Comparison of ENCODE assay signal across 26 mouse cellular contexts in the genomic region with DNA sequence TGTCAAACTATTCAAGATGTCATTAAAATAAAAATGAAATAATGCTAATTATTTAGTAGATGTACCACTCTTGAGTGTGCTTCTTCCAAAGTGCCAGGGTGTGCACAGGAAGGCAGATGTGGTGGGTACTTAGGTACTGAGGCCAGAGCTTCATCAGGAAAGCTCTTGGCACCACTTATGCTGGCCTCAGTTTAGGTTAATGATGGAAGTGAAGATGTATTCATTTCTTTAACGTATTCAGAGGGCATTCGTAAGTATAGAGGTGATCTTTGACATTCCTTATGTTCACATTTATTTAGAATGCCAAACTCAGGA.
DNase-seq lines count a peak whose midpoint lies in the region; ATAC-seq and TF ChIP-seq lines count a peak whose summit lies in the region.
"Had no signal": no experiment of that assay in that cellular context is flagged by ENCODE, and none has a peak within 500 bp of the region (broad histone marks: within the 10 kb centered on the region; RNA-seq: fewer than 3 reads in every experiment).

No protein-coding gene starts in this region.

- peak; percentile 57 for ATAC-seq in hindbrain, embryonic 12.5 days (ENCODE audit: low FRiP score)
- no peak for ATAC-seq in hindbrain, postnatal 0 days
- ATAC-seq in neural tube, embryonic 12.5 days (ENCODE audit: low FRiP score, low read depth), result peak; percentile 31
- ATAC-seq in neural tube, embryonic 15.5 days (ENCODE audit: low FRiP score), result no peak
- peak; percentile 63 for ATAC-seq in midbrain, embryonic 16.5 days
- ATAC-seq: intestine, postnatal 0 days; lung, postnatal 0 days had no signal

- no peak for DNase-seq in hindbrain, postnatal 0 days (ENCODE audit: low spot score)
- no peak for DNase-seq in retina, embryonic 14.5 days (ENCODE audit: low spot score)
- DNase-seq: adrenal gland, postnatal 25 days; B cell, adult 2 months; cerebellum, adult 11-12 months; cerebellum, adult 9-11 months; gastrocnemius, postnatal 10 days; kidney, adult 9 months; kidney, postnatal 10 days; layer of hippocampus, postnatal 36 days; left cerebral cortex, postnatal 4 days; liver, embryonic 13.5 days; lung, adult 18-20 months; lung, postnatal 4 days; right cerebral cortex, postnatal 14 days had no signal

- TF ChIP-seq CTCF in hindbrain, postnatal 0 days (IDR thresholded peaks at IDR 0.05; ENCODE audit: low read depth), result no peak

- H3K27ac ChIP-seq in hindbrain, embryonic 12.5 days, result 0 out of 2 replicates have a peak overlapping the region, but pooled peaks have one; percentile 12
- no peak overlapping the region for H3K27ac ChIP-seq in hindbrain, postnatal 0 days
- no peak overlapping the region for H3K27ac ChIP-seq in neural tube, embryonic 12.5 days
- no peak overlapping the region for H3K27ac ChIP-seq in neural tube, embryonic 15.5 days (replicated peaks)
- no peak overlapping the region for H3K27ac ChIP-seq in midbrain, embryonic 16.5 days (ENCODE audit: low read length)
- H3K27ac ChIP-seq: embryonic facial prominence, embryonic 12.5 days; heart, embryonic 10.5 days; heart, embryonic 15.5 days; liver, embryonic 13.5 days; stomach, embryonic 15.5 days had no signal

- H3K27me3 ChIP-seq in hindbrain, embryonic 12.5 days, result no peaks in the 10 kb centered on the region
- H3K27me3 ChIP-seq in hindbrain, postnatal 0 days (ENCODE audit: insufficient read depth, low read length), result no peaks in the 10 kb centered on the region
- H3K27me3 ChIP-seq in neural tube, embryonic 12.5 days (replicated peaks), result no peaks in the 10 kb centered on the region
- H3K27me3 ChIP-seq in neural tube, embryonic 15.5 days (replicated peaks), result no peaks in the 10 kb centered on the region
- H3K27me3 ChIP-seq in midbrain, embryonic 16.5 days (ENCODE audit: control insufficient read depth, insufficient read depth, low read depth, low read length), result no peaks in the 10 kb centered on the region
- H3K27me3 ChIP-seq: embryonic facial prominence, embryonic 12.5 days; heart, embryonic 15.5 days; liver, embryonic 13.5 days; stomach, embryonic 15.5 days had no signal

- no peak overlapping the region for H3K4me2 ChIP-seq in hindbrain, embryonic 12.5 days (replicated peaks)
- no peak overlapping the region for H3K4me2 ChIP-seq in hindbrain, postnatal 0 days (ENCODE audit: low read depth, low read length)
- H3K4me2 ChIP-seq in neural tube, embryonic 12.5 days (replicated peaks), result no peak overlapping the region
- no peak overlapping the region for H3K4me2 ChIP-seq in neural tube, embryonic 15.5 days
- H3K4me2 ChIP-seq in midbrain, embryonic 16.5 days (ENCODE audit: low read length), result no peak overlapping the region
- H3K4me2 ChIP-seq: embryonic facial prominence, embryonic 12.5 days; heart, embryonic 15.5 days; liver, embryonic 13.5 days; stomach, embryonic 15.5 days had no signal

- WGBS in hindbrain, embryonic 12.5 days, result 76% methylated on average over 2 of the region's 2 CpGs
- WGBS in hindbrain, postnatal 0 days, result 72% methylated on average over 2 of the region's 2 CpGs
- WGBS in neural tube, embryonic 12.5 days, result 74% methylated on average over 2 of the region's 2 CpGs
- WGBS in neural tube, embryonic 15.5 days, result 69% methylated on average over 2 of the region's 2 CpGs
- 71% methylated on average over 2 of the region's 2 CpGs for WGBS in midbrain, embryonic 16.5 days

- H3K4me1 ChIP-seq in hindbrain, embryonic 12.5 days, result no peaks in the 10 kb centered on the region
- no peaks in the 10 kb centered on the region for H3K4me1 ChIP-seq in hindbrain, postnatal 0 days (ENCODE audit: insufficient read depth, low read length)
- H3K4me1 ChIP-seq in neural tube, embryonic 12.5 days, result no peaks in the 10 kb centered on the region
- H3K4me1 ChIP-seq in neural tube, embryonic 15.5 days, result no peaks in the 10 kb centered on the region
- H3K4me1 ChIP-seq in midbrain, embryonic 16.5 days (ENCODE audit: control insufficient read depth, insufficient read depth, low read length), result 0 out of 2 replicates have a peak, but pooled peaks cover 4% of the 10 kb centered on the region
- H3K4me1 ChIP-seq: embryonic facial prominence, embryonic 12.5 days; heart, embryonic 10.5 days; heart, embryonic 15.5 days; liver, embryonic 13.5 days; stomach, embryonic 15.5 days had no signal

- no peak overlapping the region for H3K4me3 ChIP-seq in hindbrain, embryonic 12.5 days
- no peak overlapping the region for H3K4me3 ChIP-seq in hindbrain, postnatal 0 days (ENCODE audit: low read length)
- H3K4me3 ChIP-seq in neural tube, embryonic 12.5 days, result no peak overlapping the region
- H3K4me3 ChIP-seq in neural tube, embryonic 15.5 days (replicated peaks), result no peak overlapping the region
- no peak overlapping the region for H3K4me3 ChIP-seq in midbrain, embryonic 16.5 days (ENCODE audit: low read depth, low read length)
- H3K4me3 ChIP-seq: embryonic facial prominence, embryonic 12.5 days; heart, embryonic 10.5 days; heart, embryonic 15.5 days; liver, embryonic 13.5 days; myocyte; stomach, embryonic 15.5 days had no signal

- no peaks in the 10 kb centered on the region for H3K36me3 ChIP-seq in hindbrain, embryonic 12.5 days
- no peaks in the 10 kb centered on the region for H3K36me3 ChIP-seq in hindbrain, postnatal 0 days (ENCODE audit: insufficient read depth, low read length)
- H3K36me3 ChIP-seq in neural tube, embryonic 12.5 days, result no peaks in the 10 kb centered on the region
- no peaks in the 10 kb centered on the region for H3K36me3 ChIP-seq in neural tube, embryonic 15.5 days
- H3K36me3 ChIP-seq in midbrain, embryonic 16.5 days (ENCODE audit: control insufficient read depth, insufficient read depth, low read length), result no peaks in the 10 kb centered on the region
- H3K36me3 ChIP-seq: embryonic facial prominence, embryonic 12.5 days; heart, embryonic 10.5 days; heart, embryonic 15.5 days; liver, embryonic 13.5 days; stomach, embryonic 15.5 days had no signal

- H3K9me3 ChIP-seq in hindbrain, embryonic 12.5 days (replicated peaks), result no peaks in the 10 kb centered on the region
- H3K9me3 ChIP-seq in hindbrain, postnatal 0 days (ENCODE audit: low read length), result no peaks in the 10 kb centered on the region
- no peaks in the 10 kb centered on the region for H3K9me3 ChIP-seq in neural tube, embryonic 12.5 days
- no peaks in the 10 kb centered on the region for H3K9me3 ChIP-seq in neural tube, embryonic 15.5 days (replicated peaks)
- H3K9me3 ChIP-seq in midbrain, embryonic 16.5 days (replicated peaks; ENCODE audit: control insufficient read depth, low read length, poor library complexity, severe bottlenecking), result no peaks in the 10 kb centered on the region
- H3K9me3 ChIP-seq: heart, embryonic 10.5 days; heart, embryonic 15.5 days; liver, embryonic 13.5 days; stomach, embryonic 15.5 days had no signal

- no peak overlapping the region for H3K9ac ChIP-seq in hindbrain, embryonic 12.5 days
- no peak overlapping the region for H3K9ac ChIP-seq in hindbrain, postnatal 0 days (replicated peaks; ENCODE audit: low read length)
- H3K9ac ChIP-seq in neural tube, embryonic 12.5 days, result no peak overlapping the region
- H3K9ac ChIP-seq in neural tube, embryonic 15.5 days (replicated peaks), result no peak overlapping the region
- H3K9ac ChIP-seq in midbrain, embryonic 16.5 days (ENCODE audit: low read depth, low read length), result no peak overlapping the region
- H3K9ac ChIP-seq: embryonic facial prominence, embryonic 12.5 days; heart, embryonic 15.5 days; liver, embryonic 13.5 days; stomach, embryonic 15.5 days had no signal

Comparison
In these comparisons a context has a peak if more than half of its experiments do, and no peak if none do; other contexts are left out.
1. ATAC-seq: peak in hindbrain, embryonic 12.5 days (single experiment), neural tube, embryonic 12.5 days (single experiment) and midbrain, embryonic 16.5 days (single experiment); none in hindbrain, postnatal 0 days (single experiment) and neural tube, embryonic 15.5 days (single experiment).